Mouse (Mus musculus) hindlimb bud, embryonic 11.5 days (tissue): ENCODE measurements around the gene Zfr.
"Not testable (repeated sequence)": the region's sequence is repeated elsewhere in the genome, so short reads cannot be mapped to it uniquely, and the experiment has no call there.

Source experiments
- DNase-seq: peaks from one replicate; pipeline ENCODE4 v3.0.0-alpha.2; 2012; ENCODE audit warnings: low read depth, low spot score; ENCODE audit errors: extremely low spot score

Zfr gene

GRCm38 (mm10) chr15:12193880-12194816 is 76.5 kb downstream of the Zfr start:
- DNase-seq = no peak

- no peak for DNase-seq
These were observed 77.4 kb downstream of the Zfr start for GRCm38 (mm10) chr15:12194817-12195735.

- DNase-seq = no peak
These were observed 78.3 kb downstream of the Zfr start for GRCm38 (mm10) chr15:12195966-12196365.

- peak; percentile 68 for DNase-seq
These were observed 79.0 kb downstream of the Zfr start for GRCm38 (mm10) chr15:12196410-12197191.

GRCm38 (mm10) chr15:12197361-12197760 is 79.7 kb downstream of the Zfr start:
- DNase-seq = no peak

GRCm38 (mm10) chr15:12200021-12200420 is 82.4 kb downstream of the Zfr start:
- no peak for DNase-seq

- no peak for DNase-seq
These were observed 84.2 kb downstream of the Zfr start for GRCm38 (mm10) chr15:12201856-12202255.

- no peak for DNase-seq
These were observed 84.8 kb downstream of the Zfr start for GRCm38 (mm10) chr15:12202456-12202855.

GRCm38 (mm10) chr15:12203008-12203407 is 85.4 kb downstream of the Zfr start:
- DNase-seq = not testable (repeated sequence)

- no peak for DNase-seq
These were observed 86.1 kb downstream of the Zfr start for GRCm38 (mm10) chr15:12203512-12204318.

- DNase-seq = peak; percentile 93
These were observed 86.9 kb downstream of the Zfr start, which contains the start of gene Mtmr12 for GRCm38 (mm10) chr15:12204319-12205159. TSS of gene Mtmr12 (plus strand) at chr15:12205028.

GRCm38 (mm10) chr15:12205160-12205901 is 87.7 kb downstream of the Zfr start:
- no peak for DNase-seq

- DNase-seq = no peak
These were observed 88.4 kb downstream of the Zfr start for GRCm38 (mm10) chr15:12205902-12206645.

- DNase-seq = no peak
These were observed 89.1 kb downstream of the Zfr start for GRCm38 (mm10) chr15:12206646-12207222.

- no peak for DNase-seq
These were observed 90.0 kb downstream of the Zfr start for GRCm38 (mm10) chr15:12207556-12208090.

- DNase-seq = no peak
These were observed 93.9 kb downstream of the Zfr start for GRCm38 (mm10) chr15:12211577-12211976.

- DNase-seq = no peak
These were observed 94.6 kb downstream of the Zfr start for GRCm38 (mm10) chr15:12212266-12212665.
